Mouse (Mus musculus) retina, postnatal 7 days (tissue): ENCODE data around the gene Cops9.

ENCODE experiments used
- DNase-seq: peaks from one replicate; pipeline ENCODE4 v3.0.0-alpha.2; 2012; ENCODE audit warnings: low read depth, low spot score

The Cops9 gene

GRCm38 (mm10) chr1:92596019-92596418 is 45.8 kb downstream of the Cops9 start:
- DNase-seq: no peak

GRCm38 (mm10) chr1:92594111-92594510 is 47.7 kb downstream of the Cops9 start, which contains the start of gene Olfr1411:
Gene Olfr1411 (plus strand): TSS chr1:92594411.
- no peak for DNase-seq
